Mouse (Mus musculus) limb, embryonic 11.5 days (tissue): ENCODE measurements around the gene Chrdl2. TPM values are rescaled to one million over a fixed set of nuclear protein-coding genes. Genes with fewer than 3 reads are reported as not detected.
"Not testable (repeated sequence)": the region's sequence is repeated elsewhere in the genome, so short reads cannot be mapped to it uniquely, and the experiment has no call there.

ENCODE experiments used
- ATAC-seq: fragments of 200-750 bp; cut with Nextera tagmentation; 2 replicates; pipeline ENCODE4 v1.8.0; 2017; ENCODE audit warnings: low read depth; ENCODE audit not compliant: insufficient number of reproducible peaks, low FRiP score, low TSS enrichment
- DNase-seq: peaks from one replicate; pipeline ENCODE4 v3.0.0-alpha.2; 2015; ENCODE audit warnings: low spot score
- H3K27ac ChIP-seq: fragments of 300-500 bp; sonication (generic); replicated peaks from 2 replicates; pipeline ENCODE4 v1.5.1; 2014; ENCODE audit warnings: low read depth, mild to moderate bottlenecking, low read length
- H3K27me3 ChIP-seq: fragments of 300-500 bp; sonication (generic); 2 replicates; pipeline ENCODE4 v1.6.1; 2014; ENCODE audit warnings: mild to moderate bottlenecking, low read length, mixed read lengths; ENCODE audit not compliant: control insufficient read depth, insufficient read depth
- H3K36me3 ChIP-seq: fragments of 300-500 bp; sonication (generic); 2 replicates; pipeline ENCODE4 v1.6.1; 2014; ENCODE audit warnings: mild to moderate bottlenecking, low read length, moderate library complexity, mixed read lengths; ENCODE audit not compliant: control insufficient read depth, insufficient read depth
- H3K4me1 ChIP-seq: fragments of 300-500 bp; sonication (generic); 2 replicates; pipeline ENCODE4 v1.6.1; 2014; ENCODE audit warnings: low read length, mixed read lengths; ENCODE audit not compliant: control insufficient read depth, insufficient read depth
- H3K4me2 ChIP-seq: fragments of 300-500 bp; sonication (generic); 2 replicates; pipeline ENCODE4 v1.6.1; 2014; ENCODE audit warnings: low read depth, mild to moderate bottlenecking, moderate library complexity; ENCODE audit not compliant: severe bottlenecking
- H3K4me3 ChIP-seq: fragments of 300-500 bp; sonication (generic); 2 replicates; pipeline ENCODE4 v1.5.1; 2014; ENCODE audit warnings: low read depth, low read length
- H3K9ac ChIP-seq: fragments of 300-500 bp; sonication (generic); 2 replicates; pipeline ENCODE4 v1.6.1; 2014; ENCODE audit warnings: mild to moderate bottlenecking, low read length
- H3K9me3 ChIP-seq: fragments of 300-500 bp; sonication (generic); 2 replicates; pipeline ENCODE4 v1.6.1; 2016; ENCODE audit warnings: low read length; ENCODE audit not compliant: control insufficient read depth
- WGBS: fragments of 180-500 bp; shearing (Covaris S2); extraction: QIAGEN DNeasy Blood & Tissue Kit; methylation state at CpG from one replicate; pipeline ENCODE4 v1.1.7; 2014; 5-methylcytosine and 5-hydroxymethylcytosine counted together
- polyA plus RNA-seq: library from polyadenylated mRNA; unstranded; fragments of >200 nt; fragmentation: Nextera tagmentation; extraction: Ambion mirVana; gene quantifications from 2 replicates; pipeline ENCODE4 v1.2.1, GENCODE M21; 2014

Chrdl2 gene
- polyA plus RNA-seq, 1 experiment from 2014 or later: 1.2 TPM

DNA sequence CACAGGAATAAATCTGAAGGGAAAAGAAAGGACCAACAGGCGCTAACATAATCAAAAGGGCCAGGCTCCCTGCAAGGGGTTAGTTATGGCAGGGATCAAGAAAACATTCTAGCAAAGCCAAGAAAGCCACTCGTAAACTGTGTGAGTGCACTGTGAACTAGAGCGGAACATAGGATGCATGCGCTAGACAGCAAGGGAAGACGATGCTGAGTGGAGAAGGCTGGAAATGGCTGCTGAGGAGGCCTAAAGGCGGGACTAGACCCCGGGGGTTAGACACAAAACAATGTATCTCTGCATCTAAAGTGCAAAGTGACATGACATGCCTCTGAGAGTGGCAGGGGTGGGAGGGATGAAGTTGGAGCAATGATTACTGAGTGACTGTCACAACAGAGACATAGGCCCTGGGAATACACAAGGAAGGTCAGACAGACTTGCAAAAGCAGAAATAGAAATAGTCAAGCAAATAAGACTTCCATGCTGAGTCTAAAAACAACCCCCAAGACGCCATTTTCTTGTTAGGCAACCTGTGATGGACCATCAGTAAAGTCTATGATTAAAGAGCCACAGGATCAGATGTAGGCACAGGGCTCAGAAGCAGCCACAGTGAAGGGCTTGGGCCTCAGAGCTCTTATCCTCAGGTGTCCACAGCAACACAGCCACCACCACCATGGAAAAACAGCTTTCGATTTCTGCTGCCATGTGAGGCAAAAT, 39.8 kb upstream of the Chrdl2 start:
- DNase-seq: no peak
- H3K4me3 ChIP-seq: no peak overlapping the region

DNA sequence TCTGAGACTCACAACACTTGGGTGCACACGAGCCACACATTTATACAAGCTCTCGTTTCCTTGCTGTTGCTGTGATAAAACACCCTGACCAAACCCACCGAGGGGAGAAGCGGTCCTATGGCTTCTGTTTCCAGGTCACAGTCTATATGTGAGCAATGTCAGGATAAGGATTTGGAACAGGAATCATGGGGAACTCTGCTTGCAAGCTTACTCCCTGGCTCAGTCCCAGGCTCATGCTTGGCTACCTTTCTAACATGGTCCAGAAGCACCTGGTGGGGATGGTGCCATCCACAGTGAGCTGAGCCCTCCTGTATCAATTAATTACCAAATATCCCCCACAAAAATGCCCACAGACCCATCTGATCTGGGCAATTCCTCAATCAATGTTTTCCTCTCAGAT, 36.8 kb upstream of the Chrdl2 start:
- ATAC-seq (no peak), DNase-seq (no peak)
- Histone ChIP-seq H3K36me3 (no peaks in the 10 kb centered on the region), H3K9me3 (no peaks in the 10 kb centered on the region), H3K4me3 (no peak overlapping the region), H3K4me1 (peaks cover 20% of the 10 kb centered on the region), H3K4me2 (no peak overlapping the region), H3K27me3 (no peaks in the 10 kb centered on the region), H3K9ac (no peak overlapping the region), H3K27ac (no peak overlapping the region)
- WGBS: 78% methylated on average over 4 of the region's 4 CpGs

More for the DNA sequence above, 39.8 kb upstream of the Chrdl2 start:
- no peaks in the 10 kb centered on the region for H3K36me3 ChIP-seq
- no peaks in the 10 kb centered on the region for H3K27me3 ChIP-seq
- WGBS: 57% methylated on average over 9 of the region's 9 CpGs
- H3K4me2 ChIP-seq: no peak overlapping the region
- no peak for ATAC-seq
- H3K27ac ChIP-seq: no peak overlapping the region
- H3K4me1 ChIP-seq: peaks cover 13% of the 10 kb centered on the region
- no peak overlapping the region for H3K9ac ChIP-seq
- H3K9me3 ChIP-seq: no peaks in the 10 kb centered on the region

DNA sequence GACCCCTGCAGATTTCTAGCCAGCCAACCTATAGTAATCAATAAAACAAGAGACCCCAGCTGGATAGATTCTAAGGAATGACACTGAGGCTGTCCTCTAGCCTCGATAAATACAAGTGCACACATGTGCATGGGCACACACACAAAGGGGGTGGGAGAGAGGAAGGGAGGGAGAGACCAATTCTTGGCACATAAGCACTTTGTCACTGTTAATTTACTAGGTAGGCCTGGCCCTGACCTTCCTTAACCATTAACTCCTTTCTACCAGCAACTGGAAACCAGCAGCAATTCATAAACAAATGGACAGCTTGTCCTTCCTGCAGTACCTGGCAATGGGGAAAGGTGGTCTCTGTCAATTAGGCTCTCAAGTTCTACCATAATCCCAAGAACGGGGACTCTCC, 34.0 kb upstream of the Chrdl2 start:
- no peaks in the 10 kb centered on the region for H3K36me3 ChIP-seq
- ATAC-seq (no peak), DNase-seq (no peak)
- H3K27ac ChIP-seq: no peak overlapping the region
- H3K4me2 ChIP-seq: no peak overlapping the region
- H3K9me3 ChIP-seq: no peaks in the 10 kb centered on the region
- 82% methylated on average over 2 of the region's 2 CpGs for WGBS
- H3K4me1 ChIP-seq: peaks cover 8% of the 10 kb centered on the region
- H3K9ac ChIP-seq: no peak overlapping the region
- no peak overlapping the region for H3K4me3 ChIP-seq
- H3K27me3 ChIP-seq: no peaks in the 10 kb centered on the region

DNA sequence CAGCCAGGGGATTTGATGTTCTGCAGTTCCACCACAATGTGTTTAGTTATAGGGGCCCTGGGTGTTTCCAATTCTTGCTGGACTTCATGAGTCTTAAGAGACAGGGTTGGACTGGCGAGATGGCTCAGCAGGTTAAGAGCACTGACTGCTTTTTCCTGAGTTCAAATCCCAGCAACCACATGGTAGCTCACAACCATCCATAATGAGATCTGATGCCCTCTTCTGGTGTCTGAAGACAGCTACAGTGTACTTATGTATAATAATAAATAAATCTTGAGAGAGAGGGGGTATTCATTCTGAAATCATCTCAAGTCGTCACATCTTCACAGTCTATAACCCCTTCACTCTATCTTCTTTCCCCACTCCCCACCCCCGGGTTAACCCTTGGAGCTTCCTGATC, 33.1 kb upstream of the Chrdl2 start:
- not testable (repeated sequence) for H3K9me3 ChIP-seq, H3K4me3 ChIP-seq, H3K27me3 ChIP-seq, H3K36me3 ChIP-seq, H3K4me1 ChIP-seq, H3K27ac ChIP-seq, DNase-seq, ATAC-seq, H3K4me2 ChIP-seq, H3K9ac ChIP-seq
- 90% methylated on average over 3 of the region's 3 CpGs for WGBS

DNA sequence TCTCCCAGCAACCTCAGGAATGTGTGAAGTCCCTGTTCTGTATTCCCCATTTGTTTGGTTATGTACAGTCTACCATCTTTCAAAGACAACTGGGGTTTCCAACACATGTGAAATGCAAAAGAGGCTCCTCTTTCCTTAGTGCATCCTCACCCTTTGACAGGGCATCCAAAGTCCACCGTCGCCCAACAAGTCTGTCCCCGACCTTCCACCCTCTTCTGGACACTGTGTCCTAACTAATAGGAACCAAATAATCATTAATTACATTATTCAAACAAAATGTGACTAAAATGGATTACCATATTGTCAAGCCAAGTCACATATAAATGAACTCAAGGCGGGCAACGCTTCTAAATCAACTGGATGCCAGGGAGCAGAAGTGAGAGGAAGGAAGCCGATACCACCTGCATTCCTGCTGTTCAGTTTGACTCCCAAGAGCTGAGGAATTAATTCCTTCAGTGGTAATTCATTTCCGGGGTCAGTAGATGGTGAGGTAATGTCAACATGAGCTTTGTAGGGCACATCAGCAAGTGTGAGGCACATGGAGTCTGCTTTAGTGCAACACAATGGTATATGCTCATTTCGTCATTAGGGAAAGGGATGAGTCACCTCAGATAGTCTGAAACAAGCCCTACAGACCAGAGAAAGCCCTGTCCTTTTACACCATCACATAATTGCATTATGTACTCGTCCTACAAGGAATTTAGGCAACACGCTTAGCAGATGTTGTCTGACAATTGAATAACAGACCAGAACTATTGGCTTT, 31.6 kb upstream of the Chrdl2 start:
- no peak overlapping the region for H3K4me3 ChIP-seq
- H3K27ac ChIP-seq: no peak overlapping the region
- H3K9ac ChIP-seq: no peak overlapping the region
- no peak overlapping the region for H3K4me2 ChIP-seq
- 81% methylated on average over 10 of the region's 10 CpGs for WGBS
- no peaks in the 10 kb centered on the region for H3K9me3 ChIP-seq
- ATAC-seq (no peak), DNase-seq (no peak)
- H3K27me3 ChIP-seq: no peaks in the 10 kb centered on the region
- peaks cover 8% of the 10 kb centered on the region for H3K4me1 ChIP-seq
- H3K36me3 ChIP-seq: no peaks in the 10 kb centered on the region

DNA sequence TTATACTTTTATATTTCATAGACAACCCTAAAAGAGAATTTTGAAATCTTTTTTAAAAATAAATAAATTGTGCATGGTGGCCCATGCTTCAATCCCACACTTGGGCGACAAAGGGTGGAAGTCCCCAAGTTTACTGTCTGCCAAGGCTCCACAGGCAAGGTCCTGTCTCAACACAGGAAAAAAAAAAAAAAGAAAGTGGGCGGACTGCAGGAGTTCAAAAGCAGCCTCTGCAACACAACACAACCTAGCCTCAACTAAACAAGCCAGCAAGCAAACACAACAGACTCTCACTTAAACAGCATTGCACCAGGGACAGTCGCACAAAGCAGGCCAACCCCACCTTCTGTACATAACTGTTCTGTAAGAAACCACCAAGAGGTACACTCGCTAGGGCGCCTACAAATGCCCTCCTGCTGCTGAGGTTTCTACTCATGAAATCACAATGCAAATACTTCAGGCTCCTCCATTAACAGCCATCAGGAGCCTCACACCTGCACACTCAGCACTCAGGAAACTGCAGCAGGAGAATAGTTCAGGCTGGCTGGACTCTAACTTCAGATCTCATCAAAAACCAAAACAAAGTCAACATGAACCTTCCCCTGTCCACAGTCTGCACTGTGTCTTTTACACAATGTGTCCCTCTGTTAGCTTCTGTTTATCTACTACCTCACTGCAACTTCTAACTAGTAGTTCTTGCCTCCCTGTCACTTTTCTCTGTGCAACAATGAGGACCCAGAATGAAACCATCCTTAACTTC, 30.0 kb upstream of the Chrdl2 start:
- Histone ChIP-seq H3K4me1 (peaks cover 9% of the 10 kb centered on the region), H3K36me3 (no peaks in the 10 kb centered on the region), H3K9ac (no peak overlapping the region), H3K27ac (no peak overlapping the region), H3K27me3 (no peaks in the 10 kb centered on the region), H3K4me3 (no peak overlapping the region), H3K4me2 (no peak overlapping the region), H3K9me3 (no peaks in the 10 kb centered on the region)
- ATAC-seq (no peak), DNase-seq (no peak)
- WGBS: 89% methylated on average over 5 of the region's 5 CpGs

DNA sequence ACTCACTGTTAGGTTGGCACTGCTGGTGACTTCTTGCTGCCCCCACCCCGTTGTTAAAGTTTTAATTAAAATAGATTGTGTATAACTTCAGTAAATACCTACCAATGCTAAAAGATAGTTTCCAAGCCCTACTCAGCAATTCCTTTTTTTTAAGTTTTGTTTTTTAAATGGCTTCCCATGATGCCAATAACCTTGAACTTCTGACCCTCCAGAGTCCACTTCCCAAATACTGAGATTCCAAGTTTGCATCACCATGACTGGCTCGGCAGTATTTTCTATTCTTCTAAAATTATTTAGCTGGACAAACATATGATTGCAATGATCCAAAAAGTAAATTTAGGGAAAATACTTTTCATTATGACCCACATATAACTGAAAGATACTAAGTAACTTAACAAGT, 27.9 kb upstream of the Chrdl2 start:
- no peak for ATAC-seq
- H3K27ac ChIP-seq: no peak overlapping the region
- no peak overlapping the region for H3K4me2 ChIP-seq
- no peak for DNase-seq
- no peaks in the 10 kb centered on the region for H3K27me3 ChIP-seq
- H3K9me3 ChIP-seq: no peaks in the 10 kb centered on the region
- 91% methylated on average over 2 of the region's 2 CpGs for WGBS
- no peak overlapping the region for H3K9ac ChIP-seq
- H3K4me1 ChIP-seq: peaks cover 4% of the 10 kb centered on the region; the same call in 1 of the 2 replicates
- peaks cover 2% of the 10 kb centered on the region; the same call in 1 of the 2 replicates for H3K36me3 ChIP-seq
- H3K4me3 ChIP-seq: no peak overlapping the region

DNA sequence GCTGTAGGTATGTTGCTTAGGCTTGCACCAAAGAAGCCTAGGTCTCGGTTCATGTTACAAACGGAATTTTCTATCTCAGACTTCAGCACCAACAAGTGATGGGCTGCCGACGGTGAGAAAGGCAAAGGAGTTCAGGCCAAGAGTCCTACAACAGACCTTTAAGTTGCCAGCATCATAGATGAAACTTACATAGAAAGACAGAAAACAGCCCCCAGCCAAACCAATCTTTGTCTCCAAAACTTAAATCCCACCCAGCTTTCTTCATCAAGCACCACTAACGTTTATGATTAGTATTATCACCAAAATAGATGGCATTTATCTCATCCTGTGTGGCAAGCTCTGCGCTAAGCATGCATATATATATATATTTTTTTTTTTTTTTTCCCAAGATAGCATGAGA, 26.9 kb upstream of the Chrdl2 start:
- Histone ChIP-seq H3K4me1 (peaks cover 4% of the 10 kb centered on the region; the same call in 1 of the 2 replicates), H3K4me2 (peak overlapping the region; percentile 43), H3K9ac (peak overlapping the region; percentile 97), H3K27me3 (no peaks in the 10 kb centered on the region), H3K36me3 (peaks cover 2% of the 10 kb centered on the region; the same call in 1 of the 2 replicates), H3K27ac (peak overlapping the region; percentile 94; the same call in 1 of the 2 replicates), H3K9me3 (no peaks in the 10 kb centered on the region), H3K4me3 (peak overlapping the region; percentile 92)
- no peak for DNase-seq
- ATAC-seq: no peak
- WGBS: 12% methylated on average over 6 of the region's 6 CpGs
